In the genomic region with DNA sequence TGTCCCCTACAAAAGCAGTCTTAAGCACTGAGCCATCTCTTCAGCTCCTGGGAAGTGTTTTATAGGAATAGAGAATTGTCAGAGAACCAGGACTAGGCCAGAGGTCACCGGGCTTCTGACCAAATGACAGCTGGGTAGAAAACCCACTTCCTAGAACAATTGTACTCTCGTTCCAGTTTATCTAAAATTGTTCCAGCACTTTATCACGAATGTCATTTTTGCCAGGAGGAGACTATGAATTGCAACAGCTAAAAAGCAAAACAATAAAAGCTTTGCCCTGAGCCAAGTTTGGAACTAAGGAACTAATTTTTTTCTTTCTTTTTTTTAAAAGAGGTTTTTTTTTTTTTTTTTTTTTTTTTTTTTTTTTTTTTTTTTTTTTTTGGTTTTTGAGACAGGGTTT, we compare ENCODE assay signal across 12 mouse cellular contexts. TPM values are rescaled to one million over a fixed set of nuclear protein-coding genes. Genes with fewer than 3 reads are reported as not detected.
DNase-seq lines count a peak whose midpoint lies in the region; ATAC-seq and TF ChIP-seq lines count a peak whose summit lies in the region.
"Had no signal": no experiment of that assay in that cellular context is flagged by ENCODE, and none has a peak within 500 bp of the region (broad histone marks: within the 10 kb centered on the region; RNA-seq: fewer than 3 reads in every experiment).

No protein-coding gene starts in this region.

- H3K27me3 ChIP-seq in heart, adult 2 months (ENCODE audit: control insufficient read depth, insufficient read depth, low read length): no peaks in the 10 kb centered on the region
- no peaks in the 10 kb centered on the region for H3K27me3 ChIP-seq in kidney, embryonic 15.5 days
- H3K27me3 ChIP-seq: embryonic facial prominence, embryonic 12.5 days; midbrain, embryonic 12.5 days had no signal

- no peaks in the 10 kb centered on the region; the same call in 1 of the 2 replicates for H3K9me3 ChIP-seq in kidney, embryonic 15.5 days (replicated peaks)

- no peak overlapping the region for H3K4me2 ChIP-seq in kidney, embryonic 15.5 days
- H3K4me2 ChIP-seq: embryonic facial prominence, embryonic 12.5 days; midbrain, embryonic 12.5 days had no signal

- TF ChIP-seq EP300 in heart, adult 2 months (IDR thresholded peaks at IDR 0.05; ENCODE audit: insufficient read depth, low read depth, low read length): 0 out of 2 replicates have a peak, but pooled peaks have one; percentile 37

- peaks cover 16% of the 10 kb centered on the region for H3K4me1 ChIP-seq in lung, adult 2 months (ENCODE audit: control insufficient read depth, insufficient read depth, low read length)
- H3K4me1 ChIP-seq in heart, adult 2 months (ENCODE audit: control insufficient read depth, insufficient read depth, low read length): peaks cover 25% of the 10 kb centered on the region
- H3K4me1 ChIP-seq in kidney, embryonic 15.5 days: peaks cover 33% of the 10 kb centered on the region
- H3K4me1 ChIP-seq: midbrain, embryonic 12.5 days had no signal

- intact Hi-C loops in heart, adult 2 months (cut with DNase I): loop anchor here (2.0 kb wide), 1 partner anchor 15 kb away; no protein-coding TSS in a partner anchor

- DNase-seq in lung, adult 18-20 months: peak; percentile 69 to 75
- DNase-seq in lung, adult 2 months: no peak
- DNase-seq in heart, adult 2 months: peak; percentile 77 to 78
- peak; percentile 63 for DNase-seq in ovary, postnatal 36 days (ENCODE audit: low spot score)
- DNase-seq in cerebellum, adult 11-12 months: no peak
- DNase-seq: thymus, postnatal 14 days had no signal

- 32% methylated on average over 3 of the region's 3 CpGs for WGBS in lung, adult 2 months
- 5% methylated on average over 3 of the region's 3 CpGs for WGBS in heart, adult 2 months
- 62% methylated on average over 3 of the region's 3 CpGs for WGBS in kidney, embryonic 15.5 days

- H3K4me3 ChIP-seq in lung, adult 2 months (replicated peaks; ENCODE audit: extremely low read depth, low read depth, low read length): no peak overlapping the region
- H3K4me3 ChIP-seq in heart, adult 2 months: no peak overlapping the region
- no peak overlapping the region for H3K4me3 ChIP-seq in kidney, embryonic 15.5 days (replicated peaks)
- H3K4me3 ChIP-seq: embryonic facial prominence, embryonic 12.5 days; layer of hippocampus, adult 2 months; midbrain, embryonic 12.5 days had no signal

- peak overlapping the region; percentile 60 for H3K27ac ChIP-seq in heart, adult 2 months
- H3K27ac ChIP-seq in kidney, embryonic 15.5 days: peak overlapping the region; percentile 58; the same call in 1 of the 2 replicates
- H3K27ac ChIP-seq: embryonic facial prominence, embryonic 12.5 days; layer of hippocampus, adult 2 months; midbrain, embryonic 12.5 days had no signal

- no peak for TF ChIP-seq POLR2A in lung, adult 2 months (IDR thresholded peaks at IDR 0.05; ENCODE audit: borderline replicate concordance, extremely low read depth, low read depth, low read length)
- no peak for TF ChIP-seq POLR2A in heart, adult 2 months (IDR thresholded peaks at IDR 0.05; ENCODE audit: insufficient read depth, low read depth, low read length)

- peaks cover 9% of the 10 kb centered on the region for H3K36me3 ChIP-seq in heart, adult 2 months (ENCODE audit: control insufficient read depth, insufficient read depth, low read length)
- no peaks in the 10 kb centered on the region for H3K36me3 ChIP-seq in kidney, embryonic 15.5 days
- H3K36me3 ChIP-seq: embryonic facial prominence, embryonic 12.5 days; midbrain, embryonic 12.5 days had no signal

- ATAC-seq in kidney, embryonic 15.5 days (replicated peaks; ENCODE audit: low FRiP score): no peak
- ATAC-seq in erythroblast, adult 5-6 weeks (replicated peaks; ENCODE audit: low FRiP score, poor library complexity, severe bottlenecking): no peak
- no peak for ATAC-seq in megakaryocyte-erythroid progenitor cell, adult 5-6 weeks (replicated peaks; ENCODE audit: low FRiP score, low TSS enrichment, poor library complexity, severe bottlenecking)

- no peak overlapping the region for H3K9ac ChIP-seq in heart, adult 2 months (ENCODE audit: low read depth, low read length)
- no peak overlapping the region for H3K9ac ChIP-seq in kidney, embryonic 15.5 days
- H3K9ac ChIP-seq: embryonic facial prominence, embryonic 12.5 days; midbrain, embryonic 12.5 days had no signal

- H3K79me2 ChIP-seq in heart, adult 2 months (replicated peaks; ENCODE audit: control insufficient read depth, insufficient read depth, low read length): no peaks in the 10 kb centered on the region

- TF ChIP-seq CTCF in lung, adult 2 months (IDR thresholded peaks at IDR 0.05; ENCODE audit: insufficient read depth, low read length): no peak
- TF ChIP-seq CTCF in heart, adult 2 months (IDR thresholded peaks at IDR 0.05): no peak

RNA-seq across cellular contexts. Expression of a gene that starts 8.8 kb away (rescaled TPM):
- 257 and 267 TPM in 2 replicates for polyA plus RNA-seq in lung, adult 2 months (2012; rRNA removed)
- total RNA-seq in heart, adult 2 months (2021): 100 to 1,000 TPM in 1 of 2 experiments, 10 to 100 TPM in 1; 91.0 to 108 TPM
- polyA plus RNA-seq in heart, adult 2 months (2012; rRNA removed): 151 and 176 TPM in 2 replicates
- 82.1 and 101 TPM in 2 replicates for polyA plus RNA-seq in kidney, embryonic 15.5 days (2015; fragmentation: Nextera tagmentation; extraction: Ambion mirVana)
- 105 and 125 TPM in 2 replicates for total RNA-seq in erythroblast, adult 5-6 weeks (2015; ENCODE audit: low replicate concordance)
- total RNA-seq in erythroblast, adult 5-6 weeks (2017; ENCODE audit: low replicate concordance): 58.0 and 68.8 TPM in 2 replicates
- total RNA-seq in megakaryocyte-erythroid progenitor cell, adult 5-6 weeks (2014; fragmentation: Nextera tagmentation): 57.6 and 94.8 TPM in 2 replicates
- total RNA-seq in megakaryocyte-erythroid progenitor cell, adult 5-6 weeks (2017): 21.2 and 23.9 TPM in 2 replicates

RNA-seq across cellular contexts. Expression of a gene that starts 17.8 kb away (rescaled TPM):
- polyA plus RNA-seq in lung, adult 2 months (2012; rRNA removed): 51.6 and 56.4 TPM in 2 replicates
- 1 to 10 TPM in 1 of 2 experiments, under 1 TPM in 1; 0.55 to 1.5 TPM for total RNA-seq in heart, adult 2 months (2021)
- 1.1 and 1.7 TPM in 2 replicates for polyA plus RNA-seq in heart, adult 2 months (2012; rRNA removed)
- polyA plus RNA-seq in kidney, embryonic 15.5 days (2015; fragmentation: Nextera tagmentation; extraction: Ambion mirVana): 1.3 and 1.5 TPM in 2 replicates
- total RNA-seq in erythroblast, adult 5-6 weeks (2015; ENCODE audit: low replicate concordance): 4.2 and 4.8 TPM in 2 replicates
- 4.3 and 7.0 TPM in 2 replicates for total RNA-seq in erythroblast, adult 5-6 weeks (2017; ENCODE audit: low replicate concordance)
- total RNA-seq in megakaryocyte-erythroid progenitor cell, adult 5-6 weeks (2014; fragmentation: Nextera tagmentation): 47.1 and 58.7 TPM in 2 replicates
- 24.8 and 36.3 TPM in 2 replicates for total RNA-seq in megakaryocyte-erythroid progenitor cell, adult 5-6 weeks (2017)

RNA-seq across cellular contexts. Expression of a gene that starts 31.4 kb away (rescaled TPM):
- polyA plus RNA-seq in lung, adult 2 months (2012; rRNA removed): 44.6 and 55.5 TPM in 2 replicates
- total RNA-seq in heart, adult 2 months (2021): 10 to 100 TPM; 23.1 to 28.2 TPM
- 23.7 and 29.5 TPM in 2 replicates for polyA plus RNA-seq in heart, adult 2 months (2012; rRNA removed)
- 21.4 and 24.6 TPM in 2 replicates for polyA plus RNA-seq in kidney, embryonic 15.5 days (2015; fragmentation: Nextera tagmentation; extraction: Ambion mirVana)
- 1.0 and 2.5 TPM in 2 replicates for total RNA-seq in erythroblast, adult 5-6 weeks (2015; ENCODE audit: low replicate concordance)
- 1.3 TPM in 1 of 2 replicates, not detected in the other for total RNA-seq in erythroblast, adult 5-6 weeks (2017; ENCODE audit: low replicate concordance)
- total RNA-seq in megakaryocyte-erythroid progenitor cell, adult 5-6 weeks (2014; fragmentation: Nextera tagmentation): 8.7 and 12.2 TPM in 2 replicates
- total RNA-seq in megakaryocyte-erythroid progenitor cell, adult 5-6 weeks (2017): 2.3 and 6.5 TPM in 2 replicates

RNA-seq across cellular contexts. Expression of a gene that starts 35.4 kb away (rescaled TPM):
- 17.3 and 21.4 TPM in 2 replicates for polyA plus RNA-seq in lung, adult 2 months (2012; rRNA removed)
- total RNA-seq in heart, adult 2 months (2021): 1 to 10 TPM; 6.1 to 8.6 TPM
- 8.8 and 10.8 TPM in 2 replicates for polyA plus RNA-seq in heart, adult 2 months (2012; rRNA removed)
- 4.5 and 5.4 TPM in 2 replicates for polyA plus RNA-seq in kidney, embryonic 15.5 days (2015; fragmentation: Nextera tagmentation; extraction: Ambion mirVana)
- 0.38 and 2.3 TPM in 2 replicates for total RNA-seq in erythroblast, adult 5-6 weeks (2015; ENCODE audit: low replicate concordance)
- 0.28 and 3.3 TPM in 2 replicates for total RNA-seq in erythroblast, adult 5-6 weeks (2017; ENCODE audit: low replicate concordance)
- total RNA-seq in megakaryocyte-erythroid progenitor cell, adult 5-6 weeks (2014; fragmentation: Nextera tagmentation): 17.4 and 20.5 TPM in 2 replicates
- 8.2 and 8.3 TPM in 2 replicates for total RNA-seq in megakaryocyte-erythroid progenitor cell, adult 5-6 weeks (2017)

RNA-seq across cellular contexts. Expression of a gene that starts 43.1 kb away (rescaled TPM):
- 32.9 and 41.3 TPM in 2 replicates for polyA plus RNA-seq in lung, adult 2 months (2012; rRNA removed)
- total RNA-seq in heart, adult 2 months (2021): 10 to 100 TPM; 56.8 to 59.7 TPM
- 42.1 and 55.5 TPM in 2 replicates for polyA plus RNA-seq in heart, adult 2 months (2012; rRNA removed)
- 102 and 112 TPM in 2 replicates for polyA plus RNA-seq in kidney, embryonic 15.5 days (2015; fragmentation: Nextera tagmentation; extraction: Ambion mirVana)
- total RNA-seq in erythroblast, adult 5-6 weeks (2015; ENCODE audit: low replicate concordance): 10.0 and 19.8 TPM in 2 replicates
- 5.2 and 6.7 TPM in 2 replicates for total RNA-seq in erythroblast, adult 5-6 weeks (2017; ENCODE audit: low replicate concordance)
- 79.8 and 89.1 TPM in 2 replicates for total RNA-seq in megakaryocyte-erythroid progenitor cell, adult 5-6 weeks (2014; fragmentation: Nextera tagmentation)
- 39.6 and 49.6 TPM in 2 replicates for total RNA-seq in megakaryocyte-erythroid progenitor cell, adult 5-6 weeks (2017)

Comparison
In these comparisons a context has a peak if more than half of its experiments do, and no peak if none do; other contexts are left out.
1. DNase-seq: peak in lung, adult 18-20 months (2 of 2), heart, adult 2 months (2 of 2) and ovary, postnatal 36 days (single experiment); none in lung, adult 2 months (single experiment) and cerebellum, adult 11-12 months (single experiment).